Mouse (Mus musculus): ENCODE results near the gene Abcg2.

DNA sequence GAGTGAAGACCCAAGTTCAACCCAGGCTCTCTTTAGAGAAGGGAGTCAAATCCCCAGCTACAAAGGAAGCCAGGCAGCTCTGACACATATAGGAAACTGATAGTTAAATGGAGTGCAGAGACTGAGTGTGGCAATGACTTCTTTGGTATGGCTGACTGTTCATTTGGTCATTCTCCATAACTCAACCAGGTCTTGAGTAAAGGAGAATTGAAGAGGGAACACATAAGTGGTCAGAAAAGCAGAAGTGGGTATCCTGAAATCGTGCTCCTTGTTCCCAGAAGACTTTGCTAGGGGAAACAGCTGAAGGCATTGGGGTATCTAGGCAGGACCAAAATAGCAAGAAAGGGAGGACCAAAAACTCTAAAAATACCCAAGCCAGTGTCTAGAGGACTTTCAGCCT, 126.0 kb downstream of the Abcg2 start:
- TF ChIP-seq CTCF (IDR thresholded peaks at IDR 0.05; ENCODE audit: low read depth, low read length) = no peak
- no peak for TF ChIP-seq GATA1 (IDR thresholded peaks at IDR 0.05; ENCODE audit: borderline replicate concordance, low read length)
